Mouse (Mus musculus) brain, embryonic 14.5 days (tissue): ENCODE data around the gene Hes3.

Source experiments
- CTCF ChIP-seq: fragments of 200-500 bp; IDR thresholded peaks from 2 replicates; pipeline ENCODE4 v1.5.1; 2012; ENCODE audit warnings: inconsistent platforms, mild to moderate bottlenecking, moderate library complexity, borderline replicate concordance; ENCODE audit not compliant: insufficient read depth, insufficient read length; ENCODE audit errors: extremely low read depth
- POLR2A ChIP-seq: fragments of 200-500 bp; IDR thresholded peaks from 2 replicates; pipeline ENCODE4 v1.6.1; 2012; ENCODE audit warnings: mild to moderate bottlenecking, inconsistent platforms, borderline replicate concordance; ENCODE audit not compliant: poor library complexity, insufficient read depth, insufficient read length, severe bottlenecking; ENCODE audit errors: extremely low read depth

GRCm38 (mm10) chr4:152340584-152341284 lies 49.3 kb upstream of the Hes3 start:
- TF ChIP-seq CTCF: no peak
- no peak for TF ChIP-seq POLR2A
